Mouse (Mus musculus) neural tube, embryonic 11.5 days (tissue): ENCODE data around the gene Colec11. TPM values are rescaled to one million over a fixed set of nuclear protein-coding genes. Genes with fewer than 3 reads are reported as not detected.

ENCODE experiments used
- ATAC-seq: fragments of 200-750 bp; cut with Nextera tagmentation; 2 replicates; pipeline ENCODE4 v1.8.0; 2017; ENCODE audit warnings: moderate number of reproducible peaks, mild to moderate bottlenecking, moderate TSS enrichment, moderate library complexity; ENCODE audit not compliant: insufficient read depth, low FRiP score, low TSS enrichment
- DNase-seq: peaks from one replicate; pipeline ENCODE4 v3.0.0-alpha.2; 2015; ENCODE audit warnings: low spot score
- H3K27ac ChIP-seq: fragments of 300-500 bp; sonication (generic); 2 replicates; pipeline ENCODE4 v1.5.1; 2014; ENCODE audit warnings: low read depth, mild to moderate bottlenecking, low read length
- H3K27me3 ChIP-seq: fragments of 300-500 bp; sonication (generic); 2 replicates; pipeline ENCODE4 v1.6.1; 2014; ENCODE audit warnings: mild to moderate bottlenecking, low read length, mixed read lengths; ENCODE audit not compliant: control insufficient read depth, insufficient read depth
- H3K36me3 ChIP-seq: fragments of 300-500 bp; sonication (generic); 2 replicates; pipeline ENCODE4 v1.6.1; 2014; ENCODE audit warnings: mild to moderate bottlenecking, low read length, moderate library complexity, mixed read lengths; ENCODE audit not compliant: control insufficient read depth, insufficient read depth
- H3K4me1 ChIP-seq: fragments of 300-500 bp; sonication (generic); 2 replicates; pipeline ENCODE4 v1.6.1; 2014; ENCODE audit warnings: low read length, mixed read lengths; ENCODE audit not compliant: control insufficient read depth, insufficient read depth
- H3K4me2 ChIP-seq: fragments of 300-500 bp; sonication (generic); 2 replicates; pipeline ENCODE4 v1.6.1; 2014; ENCODE audit warnings: low read depth, mild to moderate bottlenecking, moderate library complexity
- H3K4me3 ChIP-seq: fragments of 300-500 bp; sonication (generic); 2 replicates; pipeline ENCODE4 v1.5.1; 2014; ENCODE audit warnings: low read depth, low read length
- H3K9ac ChIP-seq: fragments of 300-500 bp; sonication (generic); 2 replicates; pipeline ENCODE4 v1.6.1; 2014; ENCODE audit warnings: mild to moderate bottlenecking, low read length
- H3K9me3 ChIP-seq: fragments of 300-500 bp; sonication (generic); 2 replicates; pipeline ENCODE4 v1.6.1; 2016; ENCODE audit warnings: low read length; ENCODE audit not compliant: control insufficient read depth
- WGBS: fragments of 180-500 bp; shearing (Covaris S2); extraction: QIAGEN DNeasy Blood & Tissue Kit; methylation state at CpG from one replicate; pipeline ENCODE4 v1.1.7; 2014; 5-methylcytosine and 5-hydroxymethylcytosine counted together
- polyA plus RNA-seq: library from polyadenylated mRNA; unstranded; fragments of >200 nt; fragmentation: Nextera tagmentation; extraction: Ambion mirVana; gene quantifications from 2 replicates; pipeline ENCODE4 v1.2.1, GENCODE M21; 2014

Gene Colec11
- polyA plus RNA-seq = 0.16 and 0.39 TPM in 2 replicates

GRCm38 (mm10) chr12:28623195-28623594 is at the start of gene Colec11:
TSS of gene Colec11 (minus strand) at chr12:28623377.
- H3K4me1 ChIP-seq = 0 out of 2 replicates have a peak, but pooled peaks cover 2% of the 10 kb centered on the region
- DNase-seq = no peak
- WGBS = 55% methylated on average over 5 of the region's 5 CpGs
- H3K4me3 ChIP-seq = no peak within 1 kb of the TSS
- H3K4me2 ChIP-seq = no peak within 1 kb of the TSS
- ATAC-seq = no peak
- H3K27me3 ChIP-seq = no peaks in the 10 kb centered on the region
- H3K27ac ChIP-seq = no peak within 1 kb of the TSS
- no peaks in the 10 kb centered on the region for H3K36me3 ChIP-seq
- H3K9me3 ChIP-seq = no peaks in the 10 kb centered on the region
- no peak within 1 kb of the TSS for H3K9ac ChIP-seq

GRCm38 (mm10) chr12:28667287-28667686 is 44.1 kb upstream of the Colec11 start:
- DNase-seq (peak; percentile 6), ATAC-seq (no peak)
- no peak overlapping the region for H3K4me2 ChIP-seq
- peak overlapping the region; percentile 14; the same call in 1 of the 2 replicates for H3K9ac ChIP-seq
- H3K36me3 ChIP-seq = no peaks in the 10 kb centered on the region
- 53% methylated on average over 8 of the region's 8 CpGs for WGBS
- H3K27ac ChIP-seq = no peak overlapping the region
- H3K4me3 ChIP-seq = no peak overlapping the region
- no peaks in the 10 kb centered on the region for H3K9me3 ChIP-seq
- no peaks in the 10 kb centered on the region for H3K4me1 ChIP-seq
- H3K27me3 ChIP-seq = no peaks in the 10 kb centered on the region

DNA sequence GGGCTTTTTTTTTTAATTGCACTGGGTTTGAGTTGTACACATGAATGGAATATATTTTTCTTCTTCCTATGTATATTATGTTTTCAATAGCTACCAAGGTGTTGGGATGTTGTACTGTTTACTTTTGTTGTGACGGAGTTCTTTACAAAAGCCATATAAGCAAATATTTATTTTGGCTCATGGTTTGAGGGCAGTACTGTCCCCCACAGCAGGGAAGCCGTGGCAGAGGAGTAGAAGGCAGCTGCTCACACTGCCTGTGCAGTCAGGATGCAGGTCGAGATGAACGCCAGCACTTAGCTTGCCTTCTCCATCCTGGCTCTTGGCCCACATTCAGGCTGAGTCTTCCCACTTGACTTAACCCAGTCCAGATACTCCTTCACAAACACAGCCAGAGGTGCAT is 43.6 kb upstream of the Colec11 start:
- WGBS = 84% methylated on average over 4 of the region's 4 CpGs
- Histone ChIP-seq H3K36me3 (no peaks in the 10 kb centered on the region), H3K4me2 (no peak overlapping the region), H3K27ac (no peak overlapping the region), H3K9ac (no peak overlapping the region), H3K4me1 (no peaks in the 10 kb centered on the region), H3K9me3 (no peaks in the 10 kb centered on the region), H3K27me3 (no peaks in the 10 kb centered on the region), H3K4me3 (no peak overlapping the region)
- ATAC-seq (no peak), DNase-seq (no peak)

GRCm38 (mm10) chr12:28662628-28663027 is 39.5 kb upstream of the Colec11 start:
- 82% methylated on average over 4 of the region's 4 CpGs for WGBS
- Histone ChIP-seq H3K27ac (no peak overlapping the region), H3K9me3 (no peaks in the 10 kb centered on the region), H3K4me1 (no peaks in the 10 kb centered on the region), H3K4me2 (no peak overlapping the region), H3K36me3 (peaks cover 3% of the 10 kb centered on the region; the same call in 1 of the 2 replicates), H3K4me3 (no peak overlapping the region), H3K27me3 (no peaks in the 10 kb centered on the region), H3K9ac (no peak overlapping the region)
- ATAC-seq (no peak), DNase-seq (no peak)

DNA sequence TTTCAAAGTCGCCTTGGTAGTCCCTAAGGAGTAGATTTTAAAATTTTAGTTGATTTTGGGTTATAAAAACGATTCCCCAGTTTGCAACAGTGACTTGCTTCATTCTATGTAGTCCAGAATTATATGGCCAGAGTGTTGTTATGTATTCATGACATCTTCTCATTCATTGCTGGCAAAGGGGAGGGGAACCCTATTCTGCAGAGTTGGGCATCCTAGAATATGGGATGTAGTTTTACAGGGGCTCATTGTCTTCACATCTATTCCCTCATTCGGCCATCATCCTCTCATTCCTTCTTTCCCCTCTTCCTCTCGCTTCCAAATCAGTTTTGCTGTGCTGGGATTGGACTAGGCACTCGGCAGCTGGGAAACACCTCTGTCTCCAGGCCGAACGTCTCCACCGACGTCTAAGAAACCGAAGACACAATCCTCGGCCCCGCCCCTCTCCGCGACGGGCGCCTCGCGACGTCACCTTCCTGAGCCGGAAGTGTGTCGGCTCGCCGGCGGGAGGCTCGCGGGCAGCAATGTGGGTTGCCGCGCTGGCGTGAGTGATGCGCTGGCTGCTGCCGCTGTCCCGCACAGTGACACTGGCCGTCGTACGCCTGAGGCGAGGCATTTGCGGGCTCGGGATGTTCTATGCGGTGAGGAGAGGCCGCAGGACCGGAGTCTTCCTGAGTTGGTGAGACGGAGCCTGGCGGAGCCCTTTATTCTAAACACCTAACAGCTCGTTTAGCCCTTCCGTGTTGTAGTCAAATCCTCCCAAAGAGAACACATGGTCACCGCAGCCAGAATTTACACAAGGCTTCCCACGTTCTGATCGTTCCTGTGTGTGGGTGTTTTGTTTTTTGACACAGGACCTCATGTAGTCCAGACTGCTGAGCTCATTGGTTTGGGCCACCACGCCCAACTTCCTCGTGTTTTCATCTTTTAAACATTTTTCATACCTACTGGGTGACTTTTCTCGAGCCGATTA is 26.2 kb upstream of the Colec11 start, which contains the start of gene Rnaseh1:
TSS of gene Rnaseh1 (plus strand) at position 462 of the 970 bp plus-strand sequence.
- Histone ChIP-seq H3K9ac (peak within 1 kb of the TSS; percentile 71), H3K27ac (0 out of 2 replicates have a peak within 1 kb of the TSS, but pooled peaks have one; percentile 4), H3K4me3 (peak within 1 kb of the TSS; percentile 77), H3K27me3 (no peaks in the 10 kb centered on the region), H3K4me1 (0 out of 2 replicates have a peak, but pooled peaks cover 7% of the 10 kb centered on the region), H3K9me3 (no peaks in the 10 kb centered on the region), H3K4me2 (peak within 1 kb of the TSS; percentile 44), H3K36me3 (no peaks in the 10 kb centered on the region)
- ATAC-seq (peak; percentile 96), DNase-seq (peak; percentile 94)
- WGBS = 2% methylated on average over 52 of the region's 52 CpGs

DNA sequence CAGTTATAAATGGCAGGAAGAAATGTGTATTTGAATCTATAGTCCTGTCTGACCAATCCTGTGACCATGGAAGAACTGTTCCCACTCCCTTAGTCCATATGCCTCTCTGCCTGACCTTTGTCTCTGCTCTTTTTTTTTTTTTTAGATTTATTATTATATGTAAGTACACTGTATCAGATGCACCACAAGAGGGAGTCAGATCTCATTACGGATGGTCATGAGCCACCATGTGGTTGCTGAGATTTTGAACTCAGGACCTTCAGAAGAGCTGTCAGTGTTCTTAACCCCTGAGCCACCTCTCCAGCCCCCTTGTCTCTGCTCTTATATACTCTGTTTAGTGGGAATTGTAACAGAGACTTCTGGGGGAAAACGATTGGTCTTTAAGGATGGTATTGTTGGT is 15.6 kb upstream of the Colec11 start:
- Histone ChIP-seq H3K9me3 (no peaks in the 10 kb centered on the region), H3K4me2 (no peak overlapping the region), H3K27me3 (no peaks in the 10 kb centered on the region), H3K36me3 (peaks cover 2% of the 10 kb centered on the region), H3K9ac (no peak overlapping the region), H3K4me3 (no peak overlapping the region), H3K27ac (no peak overlapping the region), H3K4me1 (peaks cover 6% of the 10 kb centered on the region; the same call in 1 of the 2 replicates)
- no peak for DNase-seq
- 69% methylated on average over 2 of the region's 2 CpGs for WGBS
- no peak for ATAC-seq

GRCm38 (mm10) chr12:28636543-28636942 is 13.4 kb upstream of the Colec11 start:
- Histone ChIP-seq H3K27ac (no peak overlapping the region), H3K36me3 (peaks cover 13% of the 10 kb centered on the region), H3K9me3 (no peaks in the 10 kb centered on the region), H3K9ac (no peak overlapping the region), H3K27me3 (no peaks in the 10 kb centered on the region), H3K4me3 (peak overlapping the region; percentile 82), H3K4me2 (peak overlapping the region; percentile 43; the same call in 1 of the 2 replicates), H3K4me1 (peaks cover 6% of the 10 kb centered on the region; the same call in 1 of the 2 replicates)
- WGBS = 85% methylated on average over 6 of the region's 6 CpGs
- no peak for ATAC-seq
- DNase-seq = no peak

DNA sequence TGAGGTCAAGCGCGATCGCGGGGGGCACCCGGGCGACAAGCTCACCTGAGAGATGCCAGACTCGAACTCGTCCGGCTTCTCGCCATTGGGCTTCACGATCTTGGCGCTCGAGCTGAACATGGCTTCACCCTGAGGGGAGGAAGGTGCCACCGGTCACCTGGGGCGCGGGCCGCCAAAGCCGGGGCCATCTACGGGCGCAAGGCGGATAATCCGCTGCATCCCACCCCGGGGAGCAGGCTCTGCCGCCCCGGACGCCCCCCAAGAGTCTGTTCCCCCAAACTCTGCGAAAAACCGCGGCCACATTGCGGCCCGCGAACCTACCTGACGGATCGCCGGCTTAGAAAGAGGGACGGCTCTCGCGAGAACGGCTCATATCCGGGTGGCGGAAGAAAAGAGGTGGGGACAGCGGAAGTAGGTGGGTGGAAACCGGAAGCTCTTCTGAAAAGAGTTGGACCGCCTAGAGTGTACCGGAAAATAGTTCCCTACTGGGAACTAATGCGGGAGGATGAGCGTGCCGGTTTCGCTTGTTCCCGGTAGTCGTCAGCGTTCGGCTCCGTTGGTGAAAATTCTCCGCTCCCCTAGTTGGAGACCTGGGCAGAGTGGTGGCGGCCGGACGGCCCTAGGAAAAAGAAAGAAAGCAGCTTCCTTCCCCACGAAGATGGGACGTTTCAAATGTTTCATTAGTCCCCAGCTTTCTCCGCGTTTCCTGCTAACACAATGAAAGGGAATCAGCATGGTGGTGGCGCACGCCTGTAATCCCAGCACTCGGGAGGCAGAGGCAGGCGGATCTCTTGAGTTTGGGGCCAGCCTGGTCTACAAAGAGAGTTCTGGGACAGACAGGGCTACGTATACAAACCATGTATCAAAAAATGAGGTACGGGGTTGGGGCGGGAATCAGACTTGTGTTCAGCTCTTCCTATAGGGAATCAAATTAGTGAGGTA is 12.6 kb upstream of the Colec11 start, which contains the start of gene Rps7:
TSS of gene Rps7 (minus strand) at position 419 of the 942 bp plus-strand sequence.
- Histone ChIP-seq H3K36me3 (peaks cover 19% of the 10 kb centered on the region), H3K27me3 (no peaks in the 10 kb centered on the region), H3K4me3 (peak within 1 kb of the TSS; percentile 82), H3K9me3 (no peaks in the 10 kb centered on the region), H3K4me1 (peaks cover 6% of the 10 kb centered on the region; the same call in 1 of the 2 replicates), H3K9ac (peak within 1 kb of the TSS; percentile 94), H3K4me2 (peak within 1 kb of the TSS; percentile 72), H3K27ac (peak within 1 kb of the TSS; percentile 83)
- peak; percentile 95 for ATAC-seq
- 6% methylated on average over 67 of the region's 69 CpGs for WGBS
- peak; percentile 93 for DNase-seq
